Mouse (Mus musculus): ENCODE measurements at regions not wholly inside any gene's neighbourhood (a gene's known extent, or its start where the extent isn't known, plus 50 kb on each side); places are given as distances from the start of the nearest gene placed in this dataset.
A peak's percentile ranks its signal among the peaks of the same experiment; 100 is the strongest.

DNA sequence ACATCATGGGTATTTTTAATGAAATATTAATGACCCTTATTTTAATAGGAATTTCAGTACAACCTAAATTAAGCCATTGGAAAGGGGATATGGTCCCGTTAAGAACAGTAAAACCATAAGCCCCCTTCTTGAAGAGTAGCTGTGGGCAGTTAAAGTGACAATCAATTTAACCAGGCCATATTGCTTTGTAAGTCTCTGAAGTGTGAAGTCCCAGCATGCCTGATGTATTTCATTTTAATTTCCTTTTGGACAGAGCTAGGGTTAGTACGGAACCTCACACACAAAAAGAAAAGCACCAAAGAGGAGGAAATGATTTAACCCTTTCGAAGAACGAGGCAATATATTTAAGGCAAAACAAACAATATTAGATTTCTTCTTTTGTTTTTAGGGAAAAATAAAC is 640.9 kb downstream of the Kcnj2 start:
- DNase-seq (ENCODE audit: low spot score in 2 of 2) = no peak

DNA sequence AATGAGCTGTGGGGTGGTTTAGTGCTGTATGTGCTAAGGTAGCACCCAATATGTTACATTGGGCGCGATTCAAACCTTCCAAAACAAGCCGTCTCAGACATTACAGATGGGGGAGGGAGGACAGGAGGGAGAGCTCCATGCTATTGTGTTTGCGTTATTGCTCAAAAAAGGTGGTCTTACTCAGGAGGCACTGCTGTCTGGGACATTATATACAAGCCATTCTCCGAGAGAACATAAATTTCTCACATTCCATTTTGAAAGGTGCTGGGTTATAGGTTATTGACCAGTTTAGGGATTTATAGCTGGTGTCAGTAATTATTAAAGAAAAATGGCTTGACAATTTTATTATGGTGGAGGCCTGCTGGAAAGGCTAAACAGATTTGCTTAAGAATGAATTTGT is 649.4 kb downstream of the Kcnj2 start:
- no peak for DNase-seq (ENCODE audit: low spot score in 2 of 2)

DNA sequence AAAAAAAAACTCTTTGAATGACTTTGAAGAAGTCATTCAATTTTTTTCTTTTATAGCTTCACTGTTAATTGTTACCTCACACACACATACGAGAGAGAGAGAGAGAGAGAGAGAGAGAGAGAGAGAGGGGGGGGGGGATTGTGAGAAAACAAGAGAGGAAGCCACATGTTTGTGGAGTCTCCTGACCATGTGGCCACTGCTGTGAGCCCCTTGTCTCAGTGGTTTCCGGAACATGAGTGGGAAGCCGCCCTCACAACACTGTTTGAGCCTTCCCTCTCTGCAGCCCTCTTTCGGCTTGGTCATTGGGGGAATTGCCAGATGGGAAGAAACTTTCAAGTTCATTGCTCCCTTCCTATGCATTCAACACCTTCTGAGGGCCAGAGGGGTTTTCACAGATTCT is 656.3 kb downstream of the Kcnj2 start:
- no peak for DNase-seq (ENCODE audit: low spot score in 2 of 2)

DNA sequence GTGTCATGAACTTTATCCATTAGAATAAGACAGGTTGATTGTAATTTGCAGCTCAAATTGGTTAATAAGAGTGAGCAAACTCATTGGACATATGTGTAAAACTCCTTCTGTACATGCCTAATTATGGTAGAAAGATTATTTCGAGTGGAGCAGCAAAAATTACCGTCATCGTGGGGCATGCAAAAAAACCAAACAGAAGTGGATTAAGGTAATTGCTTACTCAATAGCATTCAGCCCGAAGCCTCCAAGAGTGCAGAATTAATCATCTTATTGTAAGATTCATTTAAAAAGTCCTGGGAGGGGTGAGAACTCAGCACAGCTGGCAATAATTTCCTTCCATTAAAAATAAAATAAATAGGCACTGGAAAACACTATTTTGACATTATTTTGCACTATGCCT is 662.2 kb downstream of the Kcnj2 start:
- DNase-seq (ENCODE audit: low spot score in 2 of 2) = no peak

DNA sequence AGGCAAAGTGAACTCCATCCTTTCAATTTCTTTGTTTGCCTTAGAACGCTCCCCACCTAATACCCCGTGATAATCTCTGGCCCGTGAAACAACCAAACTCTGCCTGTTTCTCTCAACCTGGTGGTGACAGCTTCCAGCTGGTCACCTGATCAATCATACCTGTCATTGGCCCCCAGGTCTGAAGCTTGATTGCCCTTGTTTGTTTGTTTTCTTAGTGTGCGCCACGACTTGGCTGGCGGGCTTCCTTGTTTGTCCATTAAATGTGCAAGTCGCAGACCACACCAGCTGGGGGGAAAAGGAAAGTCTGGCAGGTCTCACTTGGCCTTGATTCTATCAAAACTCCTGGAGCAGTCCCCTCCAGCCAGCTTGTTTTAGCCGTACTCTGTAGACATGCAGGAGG is 666.1 kb downstream of the Kcnj2 start:
- DNase-seq (ENCODE audit: low spot score in 2 of 2) = no peak

DNA sequence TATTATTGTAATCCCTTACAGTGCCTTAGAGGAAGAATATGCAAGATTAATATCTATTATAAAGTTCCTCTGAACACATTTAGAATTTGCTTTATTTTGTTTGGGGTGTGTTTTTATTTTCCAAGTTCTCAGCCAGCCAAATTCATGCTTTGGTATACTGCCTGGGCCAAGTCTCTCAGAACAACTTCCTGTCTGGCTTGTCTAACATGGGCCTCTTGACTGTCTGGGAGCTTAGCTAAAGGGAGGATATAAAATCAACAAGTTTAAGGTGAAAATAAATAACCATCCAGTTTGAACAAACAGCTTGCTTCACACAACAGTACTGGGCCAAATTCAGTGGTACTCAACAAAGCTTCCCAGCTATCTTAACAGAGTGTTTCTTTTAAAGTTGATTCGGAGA is 669.5 kb downstream of the Kcnj2 start:
- DNase-seq (ENCODE audit: low spot score in 2 of 2) = peak in 1 of 2 experiments; percentile 1

DNA sequence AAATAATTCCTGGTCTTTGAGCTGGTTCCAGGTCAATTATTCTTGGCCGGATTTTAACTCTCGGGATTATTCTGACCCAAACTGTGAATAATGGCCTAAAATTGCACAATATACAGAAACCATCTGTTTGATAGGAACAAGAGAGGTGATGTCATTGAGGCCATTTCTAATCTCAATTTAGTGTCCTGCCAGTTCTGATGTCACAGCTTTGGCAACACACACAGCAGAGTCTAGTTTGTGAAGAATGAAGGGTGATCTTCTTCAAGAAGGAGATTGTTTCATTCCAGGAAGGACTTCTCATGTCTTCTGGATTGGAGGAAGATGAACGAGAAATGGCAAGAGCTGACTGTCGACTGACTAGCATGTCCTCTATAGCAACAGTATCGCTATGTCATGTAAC is 670.0 kb downstream of the Kcnj2 start:
- peak in 1 of 2 experiments; percentile 22 for DNase-seq (ENCODE audit: low spot score in 2 of 2)

DNA sequence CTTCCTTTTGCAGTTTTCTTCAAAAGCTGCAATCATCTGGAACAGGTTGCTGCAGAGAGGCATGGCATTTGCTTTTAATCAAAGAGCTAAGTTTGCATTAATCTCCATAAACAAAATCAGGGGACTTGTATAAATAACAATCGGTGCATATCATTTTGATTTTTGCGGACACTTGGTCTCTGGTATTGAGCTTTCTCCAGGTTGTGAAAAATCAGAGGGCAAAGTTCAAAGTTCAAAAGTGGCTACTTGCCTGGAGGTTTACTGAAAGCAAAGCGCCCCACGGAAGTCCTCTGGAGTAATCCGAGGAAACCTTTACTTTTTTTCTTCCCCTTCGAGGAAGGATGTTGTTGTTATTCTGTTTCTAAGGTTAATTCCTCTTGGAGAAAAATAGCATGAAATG is 677.4 kb downstream of the Kcnj2 start:
- DNase-seq (ENCODE audit: low spot score in 2 of 2) = no peak

DNA sequence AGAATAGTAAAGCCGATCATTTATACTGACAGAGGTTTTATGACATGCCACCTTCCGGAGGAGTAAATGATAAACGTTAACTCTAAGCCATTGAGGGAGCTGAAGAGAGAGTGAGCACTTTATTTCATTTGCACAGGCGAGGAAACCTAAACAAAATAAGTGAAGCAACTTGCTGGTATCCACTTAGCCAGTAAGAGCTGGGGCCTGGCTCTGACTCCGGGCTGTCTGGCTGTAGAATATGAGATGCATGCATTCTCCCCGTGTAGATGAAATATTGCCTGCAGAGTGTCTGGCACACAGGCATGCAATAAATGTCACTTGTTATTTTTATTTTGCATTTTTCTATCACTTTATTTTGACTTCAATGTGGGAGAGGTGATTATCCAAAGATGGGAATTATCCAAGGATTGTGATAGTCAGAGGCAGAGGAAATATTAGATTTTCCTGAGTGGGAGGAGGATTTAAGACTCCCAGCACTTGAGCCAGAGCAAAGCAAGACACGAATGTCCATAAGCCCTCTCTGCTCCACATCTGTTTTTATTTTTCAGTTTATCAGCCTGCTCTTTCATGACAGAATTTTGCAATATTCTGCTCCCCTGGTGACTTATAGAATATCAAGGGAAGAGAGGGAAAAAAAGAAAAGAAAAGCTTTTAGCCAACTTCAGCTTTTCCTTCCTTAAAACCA is 681.4 kb downstream of the Kcnj2 start:
- DNase-seq (ENCODE audit: low spot score in 2 of 2) = no peak

DNA sequence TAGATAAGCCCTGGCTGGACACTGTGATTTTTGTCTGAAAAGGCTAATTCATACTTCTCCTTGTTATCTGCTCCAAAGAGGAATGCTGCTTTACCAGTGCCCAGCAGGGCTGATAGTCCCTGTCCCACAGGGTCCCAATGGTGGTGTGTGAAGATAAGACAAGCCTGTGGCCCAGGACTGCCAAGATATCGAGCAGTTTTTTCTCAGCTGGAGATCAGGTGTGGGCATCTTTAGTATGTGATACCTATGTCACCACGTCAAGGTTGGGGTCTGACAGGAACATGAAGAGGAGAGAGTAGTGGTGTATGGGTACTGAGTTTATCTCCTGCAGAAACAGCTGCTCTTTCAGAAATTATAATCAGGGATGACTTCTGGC is 682.0 kb downstream of the Kcnj2 start:
- no peak for DNase-seq (ENCODE audit: low spot score in 2 of 2)

DNA sequence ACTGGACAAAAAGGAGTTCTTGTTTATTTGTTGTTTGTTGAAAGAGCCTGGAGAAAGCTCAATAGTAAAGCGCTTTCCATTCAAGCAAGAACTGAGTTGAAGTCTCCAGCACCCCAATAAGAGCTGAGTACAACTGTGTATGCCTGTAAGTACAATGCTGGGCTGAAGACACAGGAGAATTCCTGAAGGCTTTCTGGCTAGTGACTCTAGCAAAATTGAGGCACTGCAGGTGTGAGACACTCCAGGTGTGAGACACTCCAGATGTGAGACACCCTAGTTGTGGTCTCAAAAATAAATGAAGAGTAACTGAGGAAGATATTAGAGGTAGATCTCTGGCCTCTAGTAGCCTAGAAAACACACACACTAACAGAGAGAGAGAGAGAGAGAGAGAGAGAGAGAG is 682.5 kb downstream of the Kcnj2 start:
- DNase-seq (ENCODE audit: low spot score in 2 of 2) = no peak

DNA sequence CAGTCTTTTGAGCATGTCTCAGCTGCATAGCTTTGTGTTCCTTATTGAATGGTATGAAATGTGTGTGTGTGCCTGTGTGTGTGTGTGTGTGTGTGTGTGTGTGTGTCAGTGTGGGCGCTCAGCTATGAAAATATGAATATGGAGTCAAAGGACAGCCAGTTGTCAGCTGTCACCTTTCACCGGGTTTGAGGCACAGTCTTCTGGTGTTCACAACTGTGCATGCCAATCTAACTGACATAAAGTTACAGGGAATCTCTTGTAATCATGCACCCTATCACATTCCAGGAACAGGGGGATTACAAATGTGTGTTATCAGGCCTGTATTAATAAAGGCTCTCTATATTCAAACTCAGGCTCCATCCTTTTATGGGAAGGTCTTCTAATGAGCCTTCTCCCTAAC is 688.8 kb downstream of the Kcnj2 start:
- DNase-seq (ENCODE audit: low spot score in 2 of 2) = no peak

DNA sequence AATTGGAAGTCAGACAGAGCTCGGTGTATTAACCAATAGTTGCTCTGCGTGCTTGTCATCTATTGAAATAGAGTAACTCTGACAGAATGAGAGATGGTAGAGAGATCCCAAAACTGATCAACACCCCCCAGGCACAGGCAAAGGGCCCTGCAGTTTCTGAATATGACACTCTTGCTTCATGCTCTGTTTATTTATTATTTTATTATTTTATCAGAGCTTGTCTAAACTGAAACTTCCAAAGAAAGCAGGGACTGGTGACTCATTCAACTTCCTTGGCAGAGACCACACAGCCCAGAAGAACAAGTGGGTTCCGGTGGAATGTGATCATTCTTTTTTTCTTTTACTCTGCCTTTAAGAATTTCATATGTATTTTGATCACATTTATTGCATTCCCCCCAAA is 697.1 kb downstream of the Kcnj2 start:
- no peak for DNase-seq (ENCODE audit: low spot score in 2 of 2)

DNA sequence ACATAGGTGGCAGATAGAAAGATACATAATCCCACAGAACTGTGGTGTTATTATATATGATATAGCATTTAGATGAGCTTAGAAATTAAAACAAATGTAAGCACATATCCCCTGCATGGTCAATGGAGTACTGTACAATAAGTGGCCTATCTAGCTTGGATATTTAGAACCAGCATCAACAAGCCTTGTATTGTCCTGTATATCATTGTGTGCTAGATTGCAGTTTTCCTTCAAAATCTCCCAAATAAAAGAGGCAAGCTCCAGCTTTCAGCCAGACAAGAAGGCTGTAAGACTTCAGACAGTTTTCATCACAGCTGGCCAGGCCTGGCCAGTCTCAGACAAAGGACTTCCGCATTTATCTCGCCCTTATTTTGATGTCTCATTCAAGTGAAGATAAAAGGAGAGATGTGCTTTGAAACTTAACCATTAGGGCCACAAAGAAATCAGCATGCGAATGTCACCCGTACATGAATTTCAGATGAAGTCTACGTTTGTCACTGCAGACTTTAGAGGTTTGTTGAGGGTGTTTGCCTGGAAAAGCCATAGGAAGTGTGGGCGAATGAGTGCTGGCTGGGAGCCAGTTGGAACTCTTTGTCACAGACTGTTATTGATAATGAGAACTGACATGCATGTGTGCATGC is 700.5 kb downstream of the Kcnj2 start:
- no peak for DNase-seq (ENCODE audit: low spot score in 2 of 2)

DNA sequence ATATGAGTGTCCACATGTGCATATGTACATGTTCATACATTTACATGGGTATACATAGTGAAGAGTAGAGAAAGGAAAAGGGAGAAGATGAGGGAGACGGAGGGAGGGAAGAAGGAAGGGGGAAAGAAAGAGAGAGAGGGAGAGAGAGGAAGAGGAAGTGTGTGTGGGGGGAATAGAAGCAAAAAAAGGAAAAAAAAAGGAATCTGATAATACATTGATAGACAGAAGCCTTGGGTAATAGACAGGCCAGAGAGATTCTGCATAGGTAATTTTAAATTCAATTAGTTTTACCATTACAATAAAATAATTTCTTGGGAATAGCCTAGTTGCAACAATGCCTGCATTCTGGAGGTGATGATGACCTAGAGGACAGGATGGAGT is 701.0 kb downstream of the Kcnj2 start:
- no peak for DNase-seq (ENCODE audit: low spot score in 2 of 2)

DNA sequence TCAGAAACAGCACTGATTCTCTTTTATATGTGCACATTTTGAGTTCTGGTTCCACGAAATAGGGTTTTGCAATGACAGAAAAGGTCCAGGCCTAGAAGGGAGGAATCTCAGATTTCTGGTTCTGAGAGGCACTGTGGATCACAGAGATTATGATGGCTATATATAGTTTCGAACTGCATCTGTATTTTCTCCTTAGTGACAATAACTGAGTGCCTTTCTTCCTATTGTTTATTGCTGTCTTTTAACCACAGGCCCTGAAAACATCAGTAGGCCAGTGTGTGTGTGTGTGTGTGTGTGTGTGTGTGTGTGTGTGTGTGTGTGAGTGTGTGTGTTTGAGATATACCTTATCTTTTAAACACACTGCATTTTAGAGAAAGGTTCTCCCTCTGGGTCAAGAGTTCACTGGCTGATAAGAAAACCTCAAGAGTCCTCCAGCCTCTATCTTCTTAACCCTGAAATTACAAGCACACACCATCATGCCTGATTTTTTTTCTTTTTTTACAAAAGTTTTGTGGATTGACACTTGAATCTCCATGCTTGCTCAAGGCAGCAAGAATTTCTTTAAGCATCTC is 708.2 kb downstream of the Kcnj2 start:
- DNase-seq (ENCODE audit: low spot score in 2 of 2) = no peak

DNA sequence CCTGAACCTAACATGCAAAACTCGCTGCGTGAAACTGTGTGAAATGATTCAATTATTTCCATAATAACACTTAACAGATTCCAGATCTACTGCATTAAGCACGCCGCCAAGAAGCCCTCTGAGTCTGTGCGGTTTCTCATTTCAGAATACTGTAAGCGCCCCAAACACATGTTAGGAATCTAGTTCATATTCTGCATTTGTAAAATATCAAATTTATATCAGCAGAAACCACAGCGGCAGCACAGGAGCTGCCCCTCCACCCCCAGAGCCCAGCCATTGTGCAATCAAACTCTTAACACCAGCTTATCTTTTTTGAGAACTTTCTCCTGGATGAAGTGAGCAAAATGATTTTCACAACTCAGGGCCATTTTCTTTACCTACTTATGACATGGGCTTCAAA is 715.4 kb downstream of the Kcnj2 start:
- no peak for DNase-seq (ENCODE audit: low spot score in 2 of 2)

DNA sequence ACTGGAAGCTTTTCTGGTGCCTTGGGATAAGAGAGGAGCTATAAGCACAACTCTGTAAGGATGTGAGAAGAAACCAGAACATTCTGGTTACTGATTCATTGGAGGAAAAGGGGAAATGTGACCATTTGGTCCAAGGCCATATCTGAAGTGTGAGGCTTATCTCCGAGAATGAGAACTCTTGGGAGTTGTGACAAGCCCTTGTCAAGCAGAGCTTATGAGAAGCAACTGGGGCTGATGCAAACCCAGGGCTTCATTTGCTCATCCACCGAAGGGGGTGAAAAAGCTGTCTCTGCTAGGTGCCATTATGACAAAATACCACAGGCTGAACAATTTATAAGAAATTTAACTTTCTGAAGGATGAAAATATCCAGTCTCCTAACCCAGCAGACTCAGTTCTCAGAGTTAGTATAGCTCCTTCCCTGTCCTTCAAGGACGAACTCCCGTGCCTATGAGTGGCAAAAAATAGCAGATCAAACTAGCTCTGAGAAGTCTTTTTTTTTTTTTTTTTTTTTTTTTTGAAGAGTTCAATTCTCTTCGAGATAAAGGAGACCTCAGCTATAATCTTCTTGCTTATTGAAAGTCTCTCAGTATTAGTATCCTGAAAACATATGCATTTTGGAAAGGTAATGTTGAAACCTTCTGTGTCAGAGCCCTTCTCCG is 725.4 kb downstream of the Kcnj2 start:
- no peak for DNase-seq (ENCODE audit: low spot score in 2 of 2)

DNA sequence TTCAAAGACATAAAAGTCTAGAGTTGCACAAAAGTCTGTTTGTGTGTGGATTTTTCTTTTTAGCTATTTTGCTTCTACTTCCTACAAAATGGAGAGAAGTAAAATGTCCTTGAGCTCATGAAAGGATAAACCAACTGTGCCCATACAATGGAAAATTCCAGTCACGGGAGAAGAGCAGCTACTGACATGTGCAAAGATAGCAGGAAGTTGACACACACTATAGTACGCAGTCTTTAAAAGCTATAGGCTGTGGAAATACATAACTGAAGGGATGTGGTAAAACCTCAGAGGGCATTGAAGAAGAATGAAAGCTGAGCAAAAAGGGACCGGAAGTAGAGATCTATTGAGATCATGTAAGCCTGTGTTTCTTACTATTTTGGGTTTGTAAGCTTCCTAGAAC is 735.1 kb downstream of the Kcnj2 start:
- no peak for DNase-seq (ENCODE audit: low spot score in 2 of 2)

DNA sequence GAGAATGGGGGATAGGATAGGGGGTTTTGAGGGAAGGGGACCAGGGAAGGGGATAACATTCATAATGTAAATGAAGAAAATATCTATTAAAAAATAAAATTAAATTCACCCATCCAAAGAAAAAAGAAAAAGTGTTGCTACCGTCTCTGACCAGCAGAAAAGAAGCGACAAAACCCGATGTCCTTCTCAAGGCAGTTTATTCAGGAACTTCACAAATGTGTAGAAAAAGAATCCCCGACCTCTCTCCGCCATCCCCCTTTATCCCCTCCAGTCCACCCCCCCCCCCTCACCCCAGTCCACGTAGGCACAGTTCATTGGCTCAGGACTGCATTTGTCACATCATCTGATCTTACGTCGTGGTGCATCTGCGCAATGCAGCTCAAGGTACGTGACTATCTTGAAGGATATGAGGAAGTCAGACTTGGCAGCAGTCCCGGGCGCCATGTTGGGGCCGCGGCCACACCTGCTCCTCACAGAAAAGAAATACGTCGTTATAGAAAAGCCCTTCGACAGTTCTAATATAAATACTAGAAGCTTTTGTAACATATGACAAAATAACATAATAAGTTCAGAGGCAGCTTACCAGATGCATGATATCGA is 750.3 kb downstream of the Kcnj2 start:
- no peak for DNase-seq (ENCODE audit: low spot score in 2 of 2)

DNA sequence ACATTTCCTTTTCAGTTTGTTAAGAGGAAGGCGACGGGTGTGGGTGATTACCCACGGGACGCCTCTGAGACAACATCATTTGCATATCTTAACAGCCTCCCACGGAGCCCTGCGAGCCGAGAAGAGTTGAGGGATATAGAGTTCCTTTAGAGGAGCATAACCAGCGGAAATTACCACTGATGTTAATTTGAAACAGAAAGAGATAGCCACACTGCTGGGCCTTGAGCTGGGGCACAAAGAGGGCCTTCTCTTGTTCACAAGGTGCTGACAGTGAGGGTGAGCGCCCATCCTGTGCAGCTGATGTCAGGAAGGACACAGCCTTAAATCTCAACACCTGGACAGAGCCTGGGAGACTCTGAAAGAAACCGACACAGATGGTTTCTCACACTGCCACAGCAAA is 752.2 kb downstream of the Kcnj2 start:
- DNase-seq (ENCODE audit: low spot score in 2 of 2) = no peak

DNA sequence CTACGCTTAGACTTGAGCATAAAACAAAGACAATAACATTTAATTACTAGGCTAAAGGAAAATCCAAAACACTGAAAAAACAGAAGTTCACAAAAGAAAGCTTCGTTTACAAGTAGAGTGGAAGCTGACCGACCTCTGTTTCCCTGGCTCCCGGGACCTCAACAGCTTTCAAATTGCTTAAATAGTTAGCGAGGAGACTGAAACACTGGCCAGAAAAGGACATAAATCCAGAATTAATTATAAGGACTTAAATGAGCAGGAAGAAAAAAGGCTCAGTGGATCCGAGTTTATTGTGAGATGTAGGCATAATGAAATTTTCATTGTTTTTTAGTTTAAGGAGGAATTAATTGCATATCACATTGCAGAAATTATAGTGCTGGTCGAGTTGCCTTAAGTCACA is 754.4 kb downstream of the Kcnj2 start:
- DNase-seq (ENCODE audit: low spot score in 2 of 2) = no peak

DNA sequence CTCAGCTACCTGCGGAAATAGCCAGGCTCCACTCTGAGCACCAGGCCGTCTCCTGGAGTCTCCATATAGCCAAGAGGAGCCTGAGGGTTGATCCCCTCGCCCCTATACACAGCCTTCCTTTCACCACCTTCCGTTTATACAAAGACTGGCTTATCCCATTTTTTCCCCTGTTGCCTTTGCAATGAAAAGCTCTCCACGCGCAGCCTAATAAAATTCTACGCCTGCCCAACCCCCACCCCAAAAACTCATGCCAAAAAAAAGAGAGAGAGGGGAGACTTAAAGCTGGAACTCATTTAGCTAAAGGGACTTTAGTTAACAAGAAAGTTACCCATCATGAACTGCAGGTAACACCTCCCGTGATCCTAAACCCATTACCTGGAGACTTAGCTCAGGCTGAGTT is 762.5 kb downstream of the Kcnj2 start:
- DNase-seq (ENCODE audit: low spot score in 2 of 2) = no peak
